Mouse (Mus musculus) mature B cell (primary cell): Measurements from ENCODE around the gene Mcts1.

Experiments
- in situ Hi-C: fragments of 300-500 bp; cut with MboI; formaldehyde crosslinking; loops from 2 replicates; pipeline ENCODE4 v1.14.3; 2019

Mcts1 gene

DNA sequence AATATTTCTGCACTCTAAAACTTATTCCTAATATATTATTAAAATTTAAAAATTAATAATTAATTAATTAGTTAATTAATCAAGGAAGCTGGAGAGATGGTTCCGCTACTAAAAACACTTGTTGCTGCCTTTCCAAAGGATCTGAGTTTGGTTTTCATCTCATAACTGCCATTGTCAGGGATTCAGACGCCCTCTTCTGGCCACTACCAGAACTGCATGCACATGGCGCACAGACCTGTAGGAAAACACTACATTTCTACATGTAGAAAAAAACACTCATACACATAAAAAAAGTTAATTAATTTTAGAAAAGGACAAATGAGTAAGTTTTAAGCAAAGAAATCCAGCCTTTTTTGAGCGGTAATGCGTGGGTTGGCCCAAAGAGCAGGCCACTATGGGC is 54.3 kb downstream of the Mcts1 start:
- in situ Hi-C loops, result no loop called here

DNA sequence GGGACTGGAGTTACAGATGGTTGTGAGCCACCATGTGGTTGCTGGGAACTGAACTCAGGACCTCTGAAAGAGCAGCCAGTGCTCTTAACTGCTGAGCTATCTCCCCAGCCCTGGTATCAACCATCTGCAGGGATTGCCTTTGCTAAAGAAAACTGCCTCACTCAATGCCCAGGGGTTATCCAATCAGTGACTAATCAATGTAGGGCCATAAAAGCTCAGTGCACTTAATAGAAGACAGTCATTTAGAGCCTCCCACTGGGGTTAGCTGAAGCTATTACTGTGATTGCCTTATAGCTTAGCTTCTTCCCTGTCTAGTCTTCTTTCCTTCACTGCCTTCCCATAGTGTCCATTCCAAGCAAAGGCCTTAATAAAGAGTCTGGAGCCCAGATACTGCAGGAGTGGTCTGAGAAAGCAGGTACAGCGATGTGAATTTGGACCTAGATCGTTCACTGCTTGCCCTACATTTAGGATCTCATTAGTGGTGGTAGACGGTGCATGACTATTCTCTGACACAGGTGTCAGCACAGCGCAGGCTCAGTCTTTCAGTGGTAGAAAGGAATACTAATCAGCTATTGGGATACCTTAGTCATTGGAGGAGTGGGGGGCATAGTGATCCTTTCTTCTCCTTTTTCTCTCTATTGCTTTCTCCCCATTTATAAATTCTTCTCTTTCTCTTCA is 56.0 kb downstream of the Mcts1 start:
- in situ Hi-C loops, result no loop called here
